Mouse (Mus musculus): ENCODE data around the gene Akirin2. TPM values are rescaled to one million over a fixed set of nuclear protein-coding genes. Genes with fewer than 3 reads are reported as not detected.
A peak's percentile ranks its signal among the peaks of the same experiment; 100 is the strongest.

Gene Akirin2
- polyA plus RNA-seq, 1 experiment from 2014 or later, result 44.0 TPM

GRCm38 (mm10) chr4:34549981-34550747 lies 573 bp upstream of the Akirin2 start:
- ATAC-seq (replicated peaks; ENCODE audit: low FRiP score) (peak; percentile 89), DNase-seq (ENCODE audit: low spot score) (peak; percentile 96)
- Histone ChIP-seq H3K4me1 (replicated peaks; ENCODE audit: control insufficient read depth, insufficient read depth, low read length) (peaks cover 6% of the 10 kb centered on the region), H3K9ac (ENCODE audit: low read depth, low read length) (peak overlapping the region; percentile 92), H3K36me3 (ENCODE audit: control insufficient read depth, insufficient read depth, low read length) (peaks cover 1% of the 10 kb centered on the region), H3K4me2 (peak overlapping the region; percentile 88), H3K4me3 (ENCODE audit: low read depth, low read length) (peak overlapping the region; percentile 89), H3K27me3 (replicated peaks; ENCODE audit: control insufficient read depth, insufficient read depth, low read length) (no peaks in the 10 kb centered on the region), H3K27ac (ENCODE audit: low read depth, low read length) (peak overlapping the region; percentile 87), H3K9me3 (ENCODE audit: control insufficient read depth, low read length) (no peaks in the 10 kb centered on the region)
- WGBS, result 2% methylated on average over 38 of the region's 38 CpGs

GRCm38 (mm10) chr4:34551098-34551809 lies 517 bp downstream of the Akirin2 start:
- Histone ChIP-seq H3K4me1 (replicated peaks; ENCODE audit: control insufficient read depth, insufficient read depth, low read length) (peaks cover 6% of the 10 kb centered on the region), H3K27me3 (replicated peaks; ENCODE audit: control insufficient read depth, insufficient read depth, low read length) (no peaks in the 10 kb centered on the region), H3K27ac (ENCODE audit: low read depth, low read length) (peak overlapping the region; percentile 87), H3K4me3 (ENCODE audit: low read depth, low read length) (peak overlapping the region; percentile 89), H3K9ac (ENCODE audit: low read depth, low read length) (peak overlapping the region; percentile 92), H3K4me2 (peak overlapping the region; percentile 88), H3K9me3 (ENCODE audit: control insufficient read depth, low read length) (no peaks in the 10 kb centered on the region), H3K36me3 (ENCODE audit: control insufficient read depth, insufficient read depth, low read length) (peaks cover 5% of the 10 kb centered on the region)
- DNase-seq (ENCODE audit: low spot score), result peak; percentile 64
- ATAC-seq (replicated peaks; ENCODE audit: low FRiP score), result peak; percentile 65
- under 1% methylated on average over 37 of the region's 50 CpGs for WGBS

GRCm38 (mm10) chr4:34551966-34552365 lies 1.2 kb downstream of the Akirin2 start:
- no peaks in the 10 kb centered on the region for H3K9me3 ChIP-seq (ENCODE audit: control insufficient read depth, low read length)
- no peak for DNase-seq (ENCODE audit: low spot score)
- 34% methylated on average over 3 of the region's 3 CpGs for WGBS
- no peak for ATAC-seq (replicated peaks; ENCODE audit: low FRiP score)
- no peaks in the 10 kb centered on the region for H3K27me3 ChIP-seq (replicated peaks; ENCODE audit: control insufficient read depth, insufficient read depth, low read length)
- H3K4me3 ChIP-seq (ENCODE audit: low read depth, low read length), result peak overlapping the region; percentile 89
- peak overlapping the region; percentile 88 for H3K4me2 ChIP-seq
- H3K9ac ChIP-seq (ENCODE audit: low read depth, low read length), result peak overlapping the region; percentile 92
- H3K27ac ChIP-seq (ENCODE audit: low read depth, low read length), result no peak overlapping the region
- H3K36me3 ChIP-seq (ENCODE audit: control insufficient read depth, insufficient read depth, low read length), result peaks cover 5% of the 10 kb centered on the region
- H3K4me1 ChIP-seq (replicated peaks; ENCODE audit: control insufficient read depth, insufficient read depth, low read length), result peaks cover 6% of the 10 kb centered on the region

DNA sequence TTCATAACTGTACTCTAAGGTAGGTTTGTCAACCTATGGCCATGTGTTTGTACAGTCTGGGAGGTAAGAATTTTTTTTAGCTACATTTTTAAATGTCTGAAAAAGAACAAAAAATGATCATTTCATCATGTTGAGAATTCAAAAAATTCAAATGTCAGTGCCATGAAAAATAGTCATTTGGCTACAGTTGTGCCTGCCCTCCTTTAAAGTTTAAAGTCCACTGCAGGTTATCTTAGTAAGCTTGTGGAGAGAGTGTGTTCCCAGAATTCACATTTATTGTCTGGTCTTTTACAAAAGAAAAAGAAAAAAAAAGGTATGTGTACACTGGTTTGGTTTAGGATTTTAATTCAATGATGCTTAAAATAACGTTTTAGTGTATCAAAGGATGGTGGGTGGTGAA lies 3.9 kb downstream of the Akirin2 start:
- ATAC-seq (replicated peaks; ENCODE audit: low FRiP score), result no peak
- H3K9ac ChIP-seq (ENCODE audit: low read depth, low read length), result no peak overlapping the region
- H3K4me1 ChIP-seq (replicated peaks; ENCODE audit: control insufficient read depth, insufficient read depth, low read length), result peaks cover 10% of the 10 kb centered on the region
- 66% methylated on average over 1 of the region's 1 CpGs for WGBS
- H3K36me3 ChIP-seq (ENCODE audit: control insufficient read depth, insufficient read depth, low read length), result peaks cover 5% of the 10 kb centered on the region
- no peaks in the 10 kb centered on the region for H3K27me3 ChIP-seq (replicated peaks; ENCODE audit: control insufficient read depth, insufficient read depth, low read length)
- no peaks in the 10 kb centered on the region for H3K9me3 ChIP-seq (ENCODE audit: control insufficient read depth, low read length)
- no peak overlapping the region for H3K27ac ChIP-seq (ENCODE audit: low read depth, low read length)
- no peak for DNase-seq (ENCODE audit: low spot score)
- no peak overlapping the region for H3K4me2 ChIP-seq
- no peak overlapping the region for H3K4me3 ChIP-seq (ENCODE audit: low read depth, low read length)

DNA sequence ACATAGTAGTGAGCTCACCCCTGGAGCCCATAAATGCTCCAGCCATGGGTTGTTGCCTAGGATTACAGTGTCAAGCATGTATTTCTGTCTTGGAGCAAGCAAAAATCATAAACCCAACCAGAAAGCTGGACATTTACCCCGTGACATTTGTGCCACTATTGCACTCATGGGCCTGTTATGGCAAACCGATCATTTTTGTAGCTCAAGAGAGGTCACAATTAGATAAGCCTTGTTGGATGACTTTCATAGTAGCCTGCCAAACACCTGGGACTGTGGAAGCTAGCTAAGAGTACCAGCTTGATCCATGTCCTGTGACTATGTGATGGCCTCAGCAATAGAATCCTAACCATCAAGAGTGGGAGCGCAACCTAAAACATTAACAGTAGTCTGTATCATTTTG lies 4.9 kb downstream of the Akirin2 start:
- H3K36me3 ChIP-seq (ENCODE audit: control insufficient read depth, insufficient read depth, low read length), result peaks cover 5% of the 10 kb centered on the region
- H3K4me2 ChIP-seq, result no peak overlapping the region
- H3K4me3 ChIP-seq (ENCODE audit: low read depth, low read length), result no peak overlapping the region
- DNase-seq (ENCODE audit: low spot score), result no peak
- 91% methylated on average over 3 of the region's 3 CpGs for WGBS
- peaks cover 10% of the 10 kb centered on the region for H3K4me1 ChIP-seq (replicated peaks; ENCODE audit: control insufficient read depth, insufficient read depth, low read length)
- H3K9me3 ChIP-seq (ENCODE audit: control insufficient read depth, low read length), result no peaks in the 10 kb centered on the region
- no peak overlapping the region for H3K27ac ChIP-seq (ENCODE audit: low read depth, low read length)
- H3K9ac ChIP-seq (ENCODE audit: low read depth, low read length), result no peak overlapping the region
- no peak for ATAC-seq (replicated peaks; ENCODE audit: low FRiP score)
- no peaks in the 10 kb centered on the region for H3K27me3 ChIP-seq (replicated peaks; ENCODE audit: control insufficient read depth, insufficient read depth, low read length)

DNA sequence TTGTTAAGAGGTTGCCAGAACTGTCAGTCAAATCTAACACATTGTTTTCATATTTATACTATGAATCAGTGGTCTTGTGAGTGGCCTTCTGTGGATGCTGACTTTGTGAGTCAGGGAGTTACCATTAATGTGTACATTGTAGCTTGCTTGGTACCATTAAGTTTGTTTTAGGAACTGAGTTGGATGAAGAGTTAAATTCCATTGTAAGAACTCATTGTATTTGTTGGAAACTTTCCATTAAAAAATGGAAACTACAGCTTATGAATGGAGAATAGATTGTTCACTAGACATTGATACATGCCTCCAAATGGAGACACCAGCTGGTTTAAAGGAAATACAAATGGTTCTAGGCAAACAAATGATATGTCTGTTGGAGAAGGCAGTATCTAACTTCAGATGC lies 5.4 kb downstream of the Akirin2 start:
- H3K27me3 ChIP-seq (replicated peaks; ENCODE audit: control insufficient read depth, insufficient read depth, low read length), result no peaks in the 10 kb centered on the region
- peaks cover 5% of the 10 kb centered on the region for H3K36me3 ChIP-seq (ENCODE audit: control insufficient read depth, insufficient read depth, low read length)
- H3K27ac ChIP-seq (ENCODE audit: low read depth, low read length), result no peak overlapping the region
- H3K9me3 ChIP-seq (ENCODE audit: control insufficient read depth, low read length), result no peaks in the 10 kb centered on the region
- H3K4me2 ChIP-seq, result no peak overlapping the region
- no peak for DNase-seq (ENCODE audit: low spot score)
- no peak overlapping the region for H3K9ac ChIP-seq (ENCODE audit: low read depth, low read length)
- H3K4me3 ChIP-seq (ENCODE audit: low read depth, low read length), result no peak overlapping the region
- peaks cover 10% of the 10 kb centered on the region for H3K4me1 ChIP-seq (replicated peaks; ENCODE audit: control insufficient read depth, insufficient read depth, low read length)
- no peak for ATAC-seq (replicated peaks; ENCODE audit: low FRiP score)

DNA sequence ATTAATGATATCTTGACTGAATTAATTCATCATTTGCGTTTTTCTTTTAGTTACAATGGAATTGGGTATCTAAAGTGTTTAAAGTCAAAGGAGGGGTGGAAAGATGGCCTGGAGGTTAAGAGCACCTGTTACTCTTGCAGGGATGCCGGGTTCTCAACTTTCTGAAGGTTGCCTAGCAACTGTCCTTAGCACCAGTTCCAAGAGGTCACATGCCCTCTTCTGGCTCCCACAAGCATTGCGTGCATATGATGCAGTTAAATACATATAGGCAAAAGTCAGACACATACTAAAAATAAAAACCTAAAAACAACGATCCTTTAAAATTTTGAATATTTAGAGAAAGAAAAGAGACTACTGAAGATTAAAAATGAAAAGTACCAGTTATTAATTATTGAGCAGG lies 10.2 kb downstream of the Akirin2 start:
- Histone ChIP-seq H3K4me2 (no peak overlapping the region), H3K4me3 (ENCODE audit: low read depth, low read length) (no peak overlapping the region), H3K9me3 (ENCODE audit: control insufficient read depth, low read length) (no peaks in the 10 kb centered on the region), H3K4me1 (replicated peaks; ENCODE audit: control insufficient read depth, insufficient read depth, low read length) (0 out of 2 replicates have a peak, but pooled peaks cover 4% of the 10 kb centered on the region), H3K27me3 (replicated peaks; ENCODE audit: control insufficient read depth, insufficient read depth, low read length) (no peaks in the 10 kb centered on the region), H3K36me3 (ENCODE audit: control insufficient read depth, insufficient read depth, low read length) (peaks cover 7% of the 10 kb centered on the region; the same call in 1 of the 2 replicates), H3K27ac (ENCODE audit: low read depth, low read length) (no peak overlapping the region), H3K9ac (ENCODE audit: low read depth, low read length) (no peak overlapping the region)
- DNase-seq (ENCODE audit: low spot score) (no peak), ATAC-seq (replicated peaks; ENCODE audit: low FRiP score) (peak; percentile 60; the same call in 1 of the 2 replicates)
- WGBS, result 61% methylated on average over 4 of the region's 4 CpGs

DNA sequence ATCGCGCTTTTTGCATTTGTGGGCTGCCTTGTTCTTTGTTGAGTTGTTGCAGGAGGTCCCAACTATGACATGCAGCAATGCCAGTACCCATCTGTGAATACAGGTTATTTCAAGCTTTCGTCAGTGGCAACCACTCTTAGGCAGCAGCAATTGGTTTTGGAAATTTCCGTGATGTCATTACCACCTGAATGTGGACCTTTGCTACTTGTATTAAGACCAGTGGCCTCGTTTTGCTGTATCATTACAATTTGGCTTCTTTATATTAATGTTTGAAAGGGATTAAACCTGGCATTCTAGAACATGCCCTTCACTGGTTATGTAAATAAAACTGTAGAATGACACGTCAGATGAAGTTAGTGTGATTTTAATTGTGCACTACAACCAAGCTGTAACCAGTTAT lies 15.5 kb downstream of the Akirin2 start:
- no peaks in the 10 kb centered on the region for H3K4me1 ChIP-seq (replicated peaks; ENCODE audit: control insufficient read depth, insufficient read depth, low read length)
- no peak overlapping the region for H3K4me2 ChIP-seq

More for the DNA sequence above, 15.5 kb downstream of the Akirin2 start:
- ATAC-seq (replicated peaks; ENCODE audit: low FRiP score), result no peak
- H3K9ac ChIP-seq (ENCODE audit: low read depth, low read length), result no peak overlapping the region
- no peak overlapping the region for H3K4me3 ChIP-seq (ENCODE audit: low read depth, low read length)
- 91% methylated on average over 6 of the region's 6 CpGs for WGBS
- peaks cover 30% of the 10 kb centered on the region; the same call in 1 of the 2 replicates for H3K36me3 ChIP-seq (ENCODE audit: control insufficient read depth, insufficient read depth, low read length)
- H3K27me3 ChIP-seq (replicated peaks; ENCODE audit: control insufficient read depth, insufficient read depth, low read length), result no peaks in the 10 kb centered on the region
- H3K27ac ChIP-seq (ENCODE audit: low read depth, low read length), result no peak overlapping the region
- H3K9me3 ChIP-seq (ENCODE audit: control insufficient read depth, low read length), result no peaks in the 10 kb centered on the region
- no peak for DNase-seq (ENCODE audit: low spot score)

All from liver, embryonic 11.5 days (tissue).